Mouse (Mus musculus) megakaryocyte, adult 5-6 weeks (primary cell): ENCODE data around the gene Ubqln2. TPM values are rescaled to one million over a fixed set of nuclear protein-coding genes. Genes with fewer than 3 reads are reported as not detected.
A peak's percentile ranks its signal among the peaks of the same experiment; 100 is the strongest.

Experiments used
- ATAC-seq: 2 replicates; pipeline ENCODE4 v1.8.0; 2016; ENCODE audit warnings: mild to moderate bottlenecking, inconsistent platforms; ENCODE audit not compliant: poor library complexity, severe bottlenecking
- total RNA-seq, 2 experiments: library from RNA; stranded (forward) in 1 of 2; stranded (reverse) in 1 of 2; fragments of 153-499, 151-499 nt in 1 of 2; fragments of 221-1000, 200-1000 nt in 1 of 2; gene quantifications; 2 replicates each; pipeline versions ENCODE4 v1.2.3 to v1.2.4; 2015 to 2017

The Ubqln2 gene
- total RNA-seq (2015) (46.0 and 46.4 TPM in 2 replicates), total RNA-seq (2017) (6.6 and 10.0 TPM in 2 replicates)

DNA sequence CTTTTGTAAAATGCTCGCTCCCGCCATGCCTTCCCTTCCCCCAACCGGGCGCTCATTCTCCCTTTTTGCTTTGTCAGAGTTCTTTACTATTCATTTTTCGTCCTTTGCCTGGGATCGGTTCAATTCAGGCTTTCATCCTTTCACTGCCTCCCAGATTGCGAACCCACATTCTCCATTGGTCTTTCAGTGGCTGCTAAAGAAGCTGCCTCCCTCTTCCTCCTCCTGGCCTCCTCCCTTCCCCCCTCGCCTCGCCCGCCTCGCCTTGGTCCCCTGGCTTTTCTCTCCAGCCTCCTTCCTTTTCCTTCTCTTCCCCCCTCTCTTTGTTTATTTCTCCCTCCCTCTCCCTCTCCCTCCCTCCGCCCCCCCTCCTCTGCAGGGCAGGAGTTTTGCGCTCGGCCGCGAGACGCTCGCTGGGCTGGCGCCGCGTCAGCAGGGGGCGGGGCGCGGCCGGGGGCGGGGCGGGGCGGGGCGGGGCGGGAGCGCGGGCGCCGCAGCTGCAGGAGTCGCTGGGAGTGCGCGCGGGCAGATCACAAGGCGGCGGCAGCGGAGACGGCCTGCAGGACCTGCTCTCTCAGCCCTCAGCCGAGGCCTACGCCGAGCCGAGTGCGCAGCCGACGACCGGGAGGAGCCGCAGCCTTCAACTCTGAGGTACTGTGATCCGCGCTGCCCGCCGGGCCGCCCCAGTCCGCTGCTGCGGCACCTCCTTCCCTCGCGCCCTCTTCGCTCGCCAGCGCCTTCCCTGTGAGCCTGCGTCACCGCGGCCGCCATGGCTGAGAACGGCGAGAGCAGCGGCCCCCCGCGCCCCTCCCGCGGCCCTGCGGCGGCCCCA, at the start of gene Ubqln2:
TSS of gene Ubqln2 (plus strand) at position 540 of the 829 bp plus-strand sequence.
- ATAC-seq: peak; percentile 89

DNA sequence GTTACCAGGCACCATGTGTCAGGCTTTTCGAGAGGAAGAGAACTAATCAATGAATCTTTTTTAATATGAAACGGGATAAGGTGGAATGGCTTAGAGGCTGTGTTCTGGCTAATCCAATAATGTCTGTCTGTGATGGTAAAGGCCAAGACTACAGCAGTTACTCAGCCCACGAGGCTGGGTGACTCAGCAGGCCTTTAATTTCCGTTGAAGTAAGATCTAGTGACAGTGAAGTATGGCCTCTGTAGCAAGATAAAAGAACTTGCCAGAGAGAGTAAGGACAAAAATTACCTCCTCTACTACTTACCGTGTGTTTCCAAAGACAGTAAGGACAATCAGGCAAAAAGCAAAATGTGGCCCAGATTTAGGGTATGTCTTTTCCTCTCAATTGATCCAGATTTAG, 46.1 kb upstream of the Ubqln2 start:
- ATAC-seq: no peak

GRCm38 (mm10) chrX:153476760-153477248, 21.2 kb upstream of the Ubqln2 start:
- no peak for ATAC-seq

GRCm38 (mm10) chrX:153492326-153492725, 5.7 kb upstream of the Ubqln2 start:
- no peak for ATAC-seq

DNA sequence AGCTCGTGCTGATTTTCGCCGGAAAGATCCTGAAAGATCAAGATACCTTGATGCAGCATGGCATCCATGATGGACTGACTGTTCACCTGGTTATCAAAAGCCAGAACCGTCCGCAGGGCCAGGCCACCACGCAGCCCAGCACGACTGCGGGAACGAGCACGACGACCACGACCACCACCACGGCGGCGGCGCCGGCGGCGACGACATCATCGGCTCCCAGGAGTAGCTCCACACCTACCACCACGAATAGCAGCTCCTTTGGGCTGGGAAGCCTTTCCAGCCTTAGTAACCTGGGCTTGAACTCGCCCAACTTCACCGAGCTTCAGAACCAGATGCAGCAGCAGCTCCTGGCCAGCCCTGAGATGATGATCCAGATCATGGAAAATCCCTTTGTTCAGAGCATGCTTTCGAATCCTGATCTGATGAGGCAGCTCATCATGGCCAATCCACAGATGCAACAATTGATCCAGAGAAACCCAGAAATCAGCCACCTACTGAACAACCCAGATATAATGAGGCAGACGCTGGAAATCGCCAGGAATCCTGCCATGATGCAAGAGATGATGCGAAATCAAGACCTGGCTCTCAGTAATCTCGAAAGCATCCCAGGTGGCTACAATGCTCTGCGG, 752 bp downstream of the Ubqln2 start:
- peak; percentile 2; the same call in 1 of the 2 replicates for ATAC-seq

DNA sequence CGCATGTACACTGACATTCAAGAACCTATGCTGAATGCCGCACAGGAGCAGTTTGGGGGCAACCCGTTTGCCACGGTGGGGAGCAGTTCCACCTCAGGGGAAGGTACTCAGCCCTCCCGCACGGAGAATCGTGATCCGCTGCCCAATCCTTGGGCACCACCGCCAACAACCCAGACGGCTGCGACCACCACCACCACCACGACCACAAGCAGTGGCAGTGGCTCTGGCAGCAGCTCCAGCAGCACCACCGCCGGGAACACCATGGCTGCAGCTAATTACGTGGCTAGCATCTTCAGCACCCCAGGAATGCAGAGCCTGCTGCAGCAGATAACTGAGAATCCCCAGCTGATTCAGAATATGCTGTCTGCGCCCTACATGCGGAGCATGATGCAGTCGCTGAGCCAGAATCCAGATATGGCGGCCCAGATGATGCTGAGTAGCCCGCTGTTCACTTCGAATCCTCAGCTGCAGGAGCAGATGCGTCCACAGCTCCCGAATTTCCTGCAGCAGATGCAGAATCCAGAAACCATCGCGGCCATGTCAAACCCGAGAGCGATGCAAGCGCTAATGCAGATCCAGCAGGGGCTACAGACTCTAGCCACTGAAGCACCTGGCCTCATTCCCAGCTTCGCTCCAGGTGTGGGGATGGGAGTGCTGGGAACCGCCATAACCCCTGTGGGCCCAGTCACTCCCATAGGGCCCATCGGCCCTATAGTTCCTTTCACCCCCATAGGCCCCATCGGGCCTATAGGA, 1.4 kb downstream of the Ubqln2 start:
- ATAC-seq: no peak

- ATAC-seq: no peak
Observed at GRCm38 (mm10) chrX:153500047-153500345, 2.0 kb downstream of the Ubqln2 start.

DNA sequence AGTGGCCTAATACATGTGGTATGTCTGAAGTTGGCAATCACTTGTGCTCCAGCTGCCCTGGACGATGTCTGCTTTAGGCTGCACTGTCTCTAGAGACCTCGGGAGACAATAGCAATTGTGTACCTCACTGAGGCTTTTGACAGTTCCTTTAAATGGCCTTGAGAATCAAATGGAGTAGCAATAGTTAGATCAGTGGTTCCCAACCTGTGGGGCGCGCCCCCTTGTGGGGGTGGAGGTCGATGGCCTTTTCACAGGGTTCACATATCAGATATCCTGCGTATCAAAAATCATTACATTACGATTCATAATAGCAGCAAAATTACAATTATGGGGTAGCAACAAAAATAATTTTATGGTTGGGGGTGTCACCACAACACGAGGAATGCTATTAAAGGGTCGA, 7.9 kb downstream of the Ubqln2 start:
- ATAC-seq: peak; percentile 77

GRCm38 (mm10) chrX:153515491-153515890, 17.5 kb downstream of the Ubqln2 start:
- no peak for ATAC-seq

DNA sequence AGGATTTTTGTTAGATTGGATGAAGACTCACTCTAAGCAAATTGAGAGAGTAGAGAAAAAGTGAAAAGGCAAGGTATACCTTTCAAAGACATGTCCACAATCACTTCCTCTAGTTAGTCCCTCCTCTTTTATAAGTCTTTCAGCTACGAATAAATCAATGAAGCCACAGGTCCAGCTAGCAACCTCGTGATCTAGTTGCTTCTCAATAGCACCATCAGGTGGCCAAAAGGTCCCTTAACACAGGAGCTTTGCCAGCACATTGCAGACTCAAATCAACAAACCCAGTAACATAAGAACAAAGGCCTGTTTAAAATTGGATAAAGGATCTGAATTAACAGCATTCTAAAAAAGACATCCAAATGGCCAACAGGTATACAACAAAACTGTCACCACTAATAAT, 30.4 kb downstream of the Ubqln2 start:
- no peak for ATAC-seq

Other genes starting within 250 kb of the Ubqln2 start
- gene Cypt3, start 60.4 kb downstream of the Ubqln2 start, total RNA-seq (2015): not detected in 2 replicates
- not detected in 2 replicates for gene Cypt3, start 60.4 kb downstream of the Ubqln2 start, total RNA-seq (2017)
- gene Kctd12b, start 198.2 kb downstream of the Ubqln2 start, total RNA-seq (2015): 7.8 and 8.4 TPM in 2 replicates
- 8.8 and 10.2 TPM in 2 replicates for gene Kctd12b, start 198.2 kb downstream of the Ubqln2 start, total RNA-seq (2017)
- gene Nbdy, start 225.4 kb downstream of the Ubqln2 start, total RNA-seq (2015): 25.7 and 28.1 TPM in 2 replicates
- 21.8 and 25.4 TPM in 2 replicates for gene Nbdy, start 225.4 kb downstream of the Ubqln2 start, total RNA-seq (2017)